Mouse (Mus musculus): Measurements from ENCODE around the gene Zfp808.

- no peak for TF ChIP-seq GATA1 (IDR thresholded peaks at IDR 0.05; ENCODE audit: borderline replicate concordance, low read length)
- no peak for TF ChIP-seq FLI1 (IDR thresholded peaks at IDR 0.05; ENCODE audit: low read length)
These were observed 133.7 kb downstream of the Zfp808 start for GRCm38 (mm10) chr13:62263392-62263791.
